Mouse (Mus musculus): ENCODE data around the gene Rora.

DNA sequence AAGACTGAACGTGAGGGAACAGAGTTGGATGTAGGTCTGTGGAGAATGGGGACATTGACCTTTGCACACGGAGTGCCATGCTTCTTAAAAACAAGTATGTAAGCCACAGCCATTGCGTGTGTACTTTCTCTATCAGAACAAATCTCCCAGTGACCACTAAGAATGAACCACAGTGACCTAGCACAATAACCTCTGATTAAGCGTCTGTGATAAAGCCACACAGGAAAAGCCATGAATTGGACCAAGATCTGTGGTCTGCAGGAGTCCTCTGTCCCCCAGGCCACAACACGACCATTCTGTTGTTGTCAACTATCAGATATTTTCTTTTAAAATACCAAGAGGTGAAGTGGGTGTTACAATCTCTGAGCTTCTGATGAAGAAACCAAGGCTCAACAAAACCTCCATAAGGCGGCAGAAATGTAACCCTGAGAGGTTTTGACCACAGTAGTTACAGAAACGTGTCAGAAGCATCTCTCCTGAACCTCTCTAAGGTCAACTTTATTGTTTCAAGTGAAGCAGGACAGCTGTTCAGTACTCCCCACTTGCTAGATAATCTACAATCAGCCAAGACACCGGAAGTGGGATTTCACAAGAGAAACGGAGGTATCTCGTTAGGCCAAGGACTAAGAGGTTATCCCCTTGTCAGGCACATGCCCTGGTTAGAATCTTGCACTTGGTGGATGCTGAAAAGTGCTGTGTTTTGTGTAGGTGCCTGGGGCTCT is 666.5 kb downstream of the Rora start:
- TF ChIP-seq CTCF (IDR thresholded peaks at IDR 0.05; ENCODE audit: low read depth, low read length) = no peak
- TF ChIP-seq POLR2A (IDR thresholded peaks at IDR 0.05; ENCODE audit: extremely low read depth, insufficient read depth, low read length) = no peak
